Mouse (Mus musculus): ENCODE results near the gene Klhl2.

The Klhl2 gene

DNA sequence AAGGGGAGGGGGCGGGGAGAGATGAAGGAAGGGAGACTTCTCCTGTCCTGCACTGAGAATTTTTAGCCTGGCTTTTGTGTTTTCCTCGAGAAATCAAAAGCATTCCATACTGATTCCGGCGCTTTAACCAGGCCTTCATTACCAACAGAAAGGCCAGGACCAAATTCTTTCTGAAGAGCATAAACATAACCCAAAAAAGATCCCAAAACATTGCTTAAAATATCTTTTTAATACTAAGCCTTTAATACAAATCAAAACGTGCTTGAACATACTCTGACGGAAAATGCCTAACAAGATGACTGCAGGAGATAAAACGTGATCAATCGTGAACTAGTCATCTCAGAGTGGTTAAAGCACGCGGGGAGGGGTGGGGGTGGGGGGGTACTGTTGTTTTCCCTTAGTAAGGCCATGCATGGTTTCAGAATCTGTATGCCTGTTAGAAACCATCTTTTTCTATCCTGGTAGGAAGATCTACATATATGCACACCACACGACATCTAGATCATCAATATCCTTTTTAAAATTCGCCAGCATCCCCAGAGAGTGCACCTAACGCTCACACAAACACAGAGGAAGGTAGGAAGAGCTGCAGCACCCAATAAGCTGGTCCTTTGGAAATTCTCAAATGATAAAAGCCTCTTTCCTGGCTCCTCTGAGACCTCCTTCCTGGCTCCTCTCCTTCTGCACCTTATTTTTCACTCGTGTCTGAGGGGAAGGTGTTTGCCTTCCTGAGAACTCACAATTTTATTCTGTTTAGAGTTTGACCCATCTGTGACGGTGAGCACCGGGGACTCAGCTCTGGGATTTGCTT is 158.0 kb downstream of the Klhl2 start:
- no peak for DNase-seq (ENCODE audit: low read depth)

DNA sequence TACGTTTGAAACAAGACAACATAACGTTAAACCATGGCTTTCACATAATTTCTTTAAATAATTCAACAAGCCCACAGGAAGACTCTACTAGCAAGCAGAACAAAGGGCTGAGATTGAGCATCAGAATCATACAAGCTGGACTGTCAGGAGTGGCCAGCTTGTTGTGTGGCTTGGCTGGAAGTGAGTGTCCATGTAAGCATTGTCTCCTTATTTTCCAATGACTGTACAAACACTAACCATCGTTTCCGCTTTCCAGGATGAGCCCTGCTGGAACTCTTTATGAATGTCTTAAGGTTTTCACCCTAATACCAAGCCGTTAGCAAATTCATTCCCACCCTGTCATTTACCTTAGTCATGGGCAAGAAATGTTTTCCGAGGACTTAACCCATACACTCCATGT is 159.0 kb downstream of the Klhl2 start:
- no peak for DNase-seq (ENCODE audit: low read depth)

DNA sequence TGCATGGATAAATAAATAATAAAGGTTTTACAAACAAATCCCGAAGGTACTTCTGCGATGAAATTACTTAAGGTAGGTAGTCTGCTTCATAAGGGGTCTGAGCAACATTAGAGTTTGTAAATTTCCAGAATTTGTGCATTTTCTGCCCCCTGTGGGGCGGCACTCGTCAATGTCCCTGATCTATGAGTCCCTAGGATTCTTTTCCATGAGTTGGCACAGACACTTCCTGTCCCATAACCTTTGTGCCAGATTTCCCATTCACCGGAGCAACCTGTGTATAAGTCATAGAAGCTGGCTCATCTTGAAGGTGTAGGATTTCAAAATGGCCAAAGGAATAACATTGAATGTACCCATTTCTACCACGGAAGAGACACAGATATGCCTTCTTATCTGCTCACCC is 159.5 kb downstream of the Klhl2 start:
- no peak for DNase-seq (ENCODE audit: low read depth)
